8 mouse cellular contexts compared by ENCODE assay signal in genomic region chr2:137115241-137116024, GRCm38 (mm10). TPM values are rescaled to one million over a fixed set of nuclear protein-coding genes. Genes with fewer than 3 reads are reported as not detected.
DNase-seq lines count a peak whose midpoint lies in the region; ATAC-seq and TF ChIP-seq lines count a peak whose summit lies in the region.

No protein-coding gene starts in this region.

- intact Hi-C loops in heart, adult 2 months (cut with DNase I) = loop anchor here (2.0 to 10.0 kb wide), 6 partner anchors 103 to 829 kb away; partner anchors contain the start of genes AL731706.1, Mkks and Slx4ip

- H3K27me3 ChIP-seq in heart, adult 2 months (ENCODE audit: control insufficient read depth, insufficient read depth, low read length) = no peaks in the 10 kb centered on the region
- H3K27me3 ChIP-seq in kidney, embryonic 15.5 days = 0 out of 2 replicates have a peak, but pooled peaks cover 6% of the 10 kb centered on the region
- no peaks in the 10 kb centered on the region for H3K27me3 ChIP-seq in stomach, postnatal 0 days (ENCODE audit: control insufficient read depth, insufficient read depth, low read length)

- DNase-seq in retina, postnatal 1 day = peak; percentile 41
- no peak for DNase-seq in retina, embryonic 14.5 days (ENCODE audit: low spot score)
- peak in 1 of 2 experiments; percentile 70 for DNase-seq in heart, adult 2 months
- DNase-seq in lung, postnatal 25 days (ENCODE audit: low spot score) = peak; percentile 22
- DNase-seq in stomach, postnatal 0 days (ENCODE audit: low spot score) = peak; percentile 48
- DNase-seq in ovary, postnatal 14 days (ENCODE audit: low spot score) = no peak

- no peaks in the 10 kb centered on the region for H3K79me2 ChIP-seq in heart, adult 2 months (replicated peaks; ENCODE audit: control insufficient read depth, insufficient read depth, low read length)

- peak overlapping the region; percentile 73 for H3K4me3 ChIP-seq in bone marrow macrophage, adult 2 months (ENCODE audit: insufficient read depth, low read length)
- H3K4me3 ChIP-seq in heart, adult 2 months = peak overlapping the region; percentile 93
- H3K4me3 ChIP-seq in kidney, embryonic 15.5 days (replicated peaks) = peak overlapping the region; percentile 74
- H3K4me3 ChIP-seq in stomach, postnatal 0 days (ENCODE audit: low read depth, low read length) = peak overlapping the region; percentile 81

- H3K4me2 ChIP-seq in kidney, embryonic 15.5 days = peak overlapping the region; percentile 91
- H3K4me2 ChIP-seq in stomach, postnatal 0 days (replicated peaks; ENCODE audit: low read depth) = peak overlapping the region; percentile 94

- no peak overlapping the region for H3K27ac ChIP-seq in bone marrow macrophage, adult 2 months (ENCODE audit: insufficient read depth, low read depth, low read length)
- H3K27ac ChIP-seq in heart, adult 2 months = peak overlapping the region; percentile 98
- peak overlapping the region; percentile 99 for H3K27ac ChIP-seq in kidney, embryonic 15.5 days
- H3K27ac ChIP-seq in stomach, postnatal 0 days (replicated peaks) = peak overlapping the region; percentile 99

- H3K9ac ChIP-seq in heart, adult 2 months (ENCODE audit: low read depth, low read length) = peak overlapping the region; percentile 69
- H3K9ac ChIP-seq in kidney, embryonic 15.5 days = peak overlapping the region; percentile 76
- H3K9ac ChIP-seq in stomach, postnatal 0 days (ENCODE audit: low read length) = peak overlapping the region; percentile 93

- under 1% methylated on average over 40 of the region's 40 CpGs for WGBS in heart, adult 2 months
- under 1% methylated on average over 40 of the region's 40 CpGs for WGBS in kidney, embryonic 15.5 days
- WGBS in stomach, postnatal 0 days = under 1% methylated on average over 40 of the region's 40 CpGs

- ATAC-seq in kidney, embryonic 15.5 days (replicated peaks; ENCODE audit: low FRiP score) = no peak
- no peak for ATAC-seq in stomach, postnatal 0 days (ENCODE audit: low FRiP score, low TSS enrichment)

- no peak for TF ChIP-seq POLR2A in bone marrow macrophage, adult 2 months (IDR thresholded peaks at IDR 0.05; ENCODE audit: borderline replicate concordance, low read depth, low read length)
- TF ChIP-seq POLR2A in heart, adult 2 months (IDR thresholded peaks at IDR 0.05; ENCODE audit: insufficient read depth, low read depth, low read length) = no peak

- peaks cover under 1% of the 10 kb centered on the region; the same call in 1 of the 2 replicates for H3K36me3 ChIP-seq in heart, adult 2 months (ENCODE audit: control insufficient read depth, insufficient read depth, low read length)
- H3K36me3 ChIP-seq in kidney, embryonic 15.5 days = no peaks in the 10 kb centered on the region
- H3K36me3 ChIP-seq in stomach, postnatal 0 days (ENCODE audit: control insufficient read depth, insufficient read depth, low read length) = no peaks in the 10 kb centered on the region

- no peak for TF ChIP-seq CTCF in bone marrow macrophage, adult 2 months (IDR thresholded peaks at IDR 0.05; ENCODE audit: low read depth, low read length)
- no peak for TF ChIP-seq CTCF in heart, adult 2 months (IDR thresholded peaks at IDR 0.05)
- no peak for TF ChIP-seq CTCF in stomach, postnatal 0 days (IDR thresholded peaks at IDR 0.05; ENCODE audit: low read depth)

- no peaks in the 10 kb centered on the region for H3K9me3 ChIP-seq in kidney, embryonic 15.5 days (replicated peaks)
- H3K9me3 ChIP-seq in stomach, postnatal 0 days (ENCODE audit: control insufficient read depth, low read length) = no peaks in the 10 kb centered on the region

- H3K4me1 ChIP-seq in bone marrow macrophage, adult 2 months (ENCODE audit: control insufficient read depth, insufficient read depth, low read length) = peaks cover 17% of the 10 kb centered on the region
- peaks cover 10% of the 10 kb centered on the region for H3K4me1 ChIP-seq in heart, adult 2 months (ENCODE audit: control insufficient read depth, insufficient read depth, low read length)
- H3K4me1 ChIP-seq in kidney, embryonic 15.5 days = peaks cover 55% of the 10 kb centered on the region
- H3K4me1 ChIP-seq in stomach, postnatal 0 days (replicated peaks; ENCODE audit: control insufficient read depth, insufficient read depth) = no peaks in the 10 kb centered on the region

- TF ChIP-seq EP300 in heart, adult 2 months (IDR thresholded peaks at IDR 0.05; ENCODE audit: insufficient read depth, low read depth, low read length) = no peak
- TF ChIP-seq EP300 in stomach, postnatal 0 days (optimal IDR thresholded peaks at IDR 0.05) = no peak

RNA-seq across cellular contexts. Expression of gene Jag1, which starts 1.0 kb away (rescaled TPM):
- 3.0 and 3.3 TPM in 2 replicates for polyA plus RNA-seq in bone marrow macrophage, adult 2 months (2012; ENCODE audit: insufficient read depth, insufficient read length, missing spikeins)
- 10 to 100 TPM in 1 of 2 experiments, 1 to 10 TPM in 1; 8.3 to 10.4 TPM for total RNA-seq in heart, adult 2 months (2021)
- 4.2 and 5.0 TPM in 2 replicates for polyA plus RNA-seq in heart, adult 2 months (2012; rRNA removed)
- polyA plus RNA-seq in kidney, embryonic 15.5 days (2015; fragmentation: Nextera tagmentation; extraction: Ambion mirVana) = 52.2 and 54.6 TPM in 2 replicates
- polyA plus RNA-seq in stomach, postnatal 0 days (2015; fragmentation: Nextera tagmentation; extraction: Ambion mirVana) = 8.2 and 8.8 TPM in 2 replicates

Comparison
In these comparisons a context has a peak if more than half of its experiments do, and no peak if none do; other contexts are left out.
1. DNase-seq: peak in retina, postnatal 1 day (single experiment), lung, postnatal 25 days (single experiment) and stomach, postnatal 0 days (single experiment); none in retina, embryonic 14.5 days (single experiment) and ovary, postnatal 14 days (single experiment).
2. Peak in every context shown above with its lines, with median percentiles within 50 percentile points of each other: H3K4me3 ChIP-seq and H3K9ac ChIP-seq.